Mouse (Mus musculus) adrenal gland, adult 2 months (tissue): ENCODE results near the gene Olfr11. TPM values are rescaled to one million over a fixed set of nuclear protein-coding genes. Genes with fewer than 3 reads are reported as not detected.

Experiments
- DNase-seq: peaks from one replicate; pipeline ENCODE4 v3.0.0; 2021
- long read RNA-seq: library from polyadenylated mRNA; stranded (forward); transcript quantifications from one replicate; pipeline ENCODE4 v2.0.0, GENCODE M21; 2021
- polyA plus RNA-seq: library from polyadenylated mRNA; depleted of rRNA; stranded (reverse); fragments of >200 nt; gene quantifications from 2 replicates; pipeline ENCODE4 v1.2.3, GENCODE M21; 2012; rRNA removed
- total RNA-seq, 2 experiments: library from RNA; stranded (reverse); gene quantifications; 2 replicates each; pipeline ENCODE4 v1.2.3; 2021

Gene Olfr11
- total RNA-seq (not detected), polyA plus RNA-seq (not detected in 2 replicates)
- long read RNA-seq: 0 reads

GRCm38 (mm10) chr13:21642418-21642817 is at the start of gene Olfr11:
TSS of gene Olfr11 (minus strand) at chr13:21642518.
- no peak for DNase-seq

GRCm38 (mm10) chr13:21677305-21677704 is 35.0 kb upstream of the Olfr11 start, which contains the start of gene Olfr1360:
TSS of gene Olfr1360 (minus strand) at chr13:21677405.
- no peak for DNase-seq

- DNase-seq: no peak
Observed at GRCm38 (mm10) chr13:21663286-21663685, 21.0 kb upstream of the Olfr11 start, which contains the start of gene Olfr1361. TSS of gene Olfr1361 (minus strand) at chr13:21663386.

- no peak for DNase-seq
Observed at GRCm38 (mm10) chr13:21613922-21614321, 28.4 kb downstream of the Olfr11 start, which contains the start of gene Olfr1362. TSS of gene Olfr1362 (minus strand) at chr13:21614022.

- DNase-seq: no peak
Observed at GRCm38 (mm10) chr13:21591618-21592017, 50.7 kb downstream of the Olfr11 start.

Other genes with a start within 250 kb of the Olfr11 start
Only the 30 nearest of the 34 such genes appear.
- gene Zscan26, start 188.8 kb downstream of the Olfr11 start, total RNA-seq: 10 to 100 TPM; 36.8 to 37.8 TPM
- 3.6 and 5.3 TPM in 2 replicates for gene Zscan26, start 188.8 kb downstream of the Olfr11 start, polyA plus RNA-seq
- 1 to 10 TPM in 1 of 2 experiments, under 1 TPM in 1; 0.84 to 1.5 TPM for gene Nkapl, start 174.0 kb downstream of the Olfr11 start, total RNA-seq
- gene Nkapl, start 174.0 kb downstream of the Olfr11 start, polyA plus RNA-seq: 0.43 and 0.70 TPM in 2 replicates
- 1 to 10 TPM; 1.8 to 3.6 TPM for gene Zkscan4, start 163.6 kb downstream of the Olfr11 start, total RNA-seq
- 0.46 and 0.85 TPM in 2 replicates for gene Zkscan4, start 163.6 kb downstream of the Olfr11 start, polyA plus RNA-seq
- gene Gm10065, start 163.1 kb downstream of the Olfr11 start, total RNA-seq: not detected
- 1.4 TPM in 1 of 2 replicates, not detected in the other for gene Gm10065, start 163.1 kb downstream of the Olfr11 start, polyA plus RNA-seq
- gene AK157302, start 147.3 kb downstream of the Olfr11 start, total RNA-seq: 10 to 100 TPM; 13.3 to 14.2 TPM
- 0.09 TPM in 1 of 2 replicates, not detected in the other for gene AK157302, start 147.3 kb downstream of the Olfr11 start, polyA plus RNA-seq
- gene Gm11273, start 141.1 kb downstream of the Olfr11 start, total RNA-seq: 100 to 1,000 TPM in 1 of 2 experiments, 10 to 100 TPM in 1; 95.4 to 165 TPM
- gene Gm11273, start 141.1 kb downstream of the Olfr11 start, polyA plus RNA-seq: 56.6 and 56.8 TPM in 2 replicates
- gene Zkscan8, start 111.4 kb downstream of the Olfr11 start, total RNA-seq: 10 to 100 TPM; 13.9 to 17.1 TPM
- gene Zkscan8, start 111.4 kb downstream of the Olfr11 start, polyA plus RNA-seq: 1.2 and 1.5 TPM in 2 replicates
- gene Olfr1366, start 99.7 kb downstream of the Olfr11 start, total RNA-seq: not detected
- gene Olfr1366, start 99.7 kb downstream of the Olfr11 start, polyA plus RNA-seq: not detected in 2 replicates
- not detected for gene Olfr1535, start 82.6 kb downstream of the Olfr11 start, total RNA-seq
- not detected in 2 replicates for gene Olfr1535, start 82.6 kb downstream of the Olfr11 start, polyA plus RNA-seq
- not detected for gene Olfr1364, start 60.8 kb downstream of the Olfr11 start, total RNA-seq
- not detected in 2 replicates for gene Olfr1364, start 60.8 kb downstream of the Olfr11 start, polyA plus RNA-seq
- not detected for gene Olfr1362, start 28.5 kb downstream of the Olfr11 start, total RNA-seq
- gene Olfr1362, start 28.5 kb downstream of the Olfr11 start, polyA plus RNA-seq: 0.04 TPM in 1 of 2 replicates, not detected in the other
- not detected for gene Olfr1361, start 20.9 kb upstream of the Olfr11 start, total RNA-seq
- not detected in 2 replicates for gene Olfr1361, start 20.9 kb upstream of the Olfr11 start, polyA plus RNA-seq
- not detected for gene Olfr1360, start 34.9 kb upstream of the Olfr11 start, total RNA-seq
- not detected in 2 replicates for gene Olfr1360, start 34.9 kb upstream of the Olfr11 start, polyA plus RNA-seq
- gene Olfr1359, start 55.6 kb upstream of the Olfr11 start, total RNA-seq: not detected
- gene Olfr1359, start 55.6 kb upstream of the Olfr11 start, polyA plus RNA-seq: not detected in 2 replicates
- 10 to 100 TPM; 24.1 to 36.9 TPM for gene Hist1h2bl, start 73.6 kb upstream of the Olfr11 start, total RNA-seq
- 0.49 and 1.3 TPM in 2 replicates for gene Hist1h2bl, start 73.6 kb upstream of the Olfr11 start, polyA plus RNA-seq
- gene Hist1h2ai, start 73.9 kb upstream of the Olfr11 start, total RNA-seq: 10 to 100 TPM; 28.5 to 38.1 TPM
- 5.7 and 9.3 TPM in 2 replicates for gene Hist1h2ai, start 73.9 kb upstream of the Olfr11 start, polyA plus RNA-seq
- gene Hist1h3h, start 75.1 kb upstream of the Olfr11 start, total RNA-seq: 10 to 100 TPM; 16.3 to 42.1 TPM
- 5.5 and 8.7 TPM in 2 replicates for gene Hist1h3h, start 75.1 kb upstream of the Olfr11 start, polyA plus RNA-seq
- gene Hist1h2bm, start 79.5 kb upstream of the Olfr11 start, total RNA-seq: 1 to 10 TPM; 6.5 to 7.0 TPM
- 0.28 and 0.56 TPM in 2 replicates for gene Hist1h2bm, start 79.5 kb upstream of the Olfr11 start, polyA plus RNA-seq
- 10 to 100 TPM in 1 of 2 experiments, 1 to 10 TPM in 1; 7.5 to 11.4 TPM for gene Hist1h4j, start 92.5 kb upstream of the Olfr11 start, total RNA-seq
- 0.52 TPM in 2 replicates for gene Hist1h4j, start 92.5 kb upstream of the Olfr11 start, polyA plus RNA-seq
- gene Hist1h4k, start 108.0 kb upstream of the Olfr11 start, total RNA-seq: 100 to 1,000 TPM in 1 of 2 experiments, 10 to 100 TPM in 1; 76.0 to 101 TPM
- gene Hist1h4k, start 108.0 kb upstream of the Olfr11 start, polyA plus RNA-seq: 10.2 and 12.5 TPM in 2 replicates
- gene Hist1h2ak, start 111.3 kb upstream of the Olfr11 start, total RNA-seq: 10 to 100 TPM; 10.8 to 11.1 TPM
- gene Hist1h2ak, start 111.3 kb upstream of the Olfr11 start, polyA plus RNA-seq: 5.4 and 7.8 TPM in 2 replicates
- 10 to 100 TPM; 16.7 to 17.2 TPM for gene Hist1h2bn, start 111.6 kb upstream of the Olfr11 start, total RNA-seq
- gene Hist1h2bn, start 111.6 kb upstream of the Olfr11 start, polyA plus RNA-seq: 2.5 and 8.2 TPM in 2 replicates
- 10 to 100 TPM; 11.6 to 11.7 TPM for gene Hist1h1b, start 138.1 kb upstream of the Olfr11 start, total RNA-seq
- 0.34 and 0.37 TPM in 2 replicates for gene Hist1h1b, start 138.1 kb upstream of the Olfr11 start, polyA plus RNA-seq
- gene Hist1h3i, start 140.9 kb upstream of the Olfr11 start, total RNA-seq: 10 to 100 TPM; 41.4 to 42.7 TPM
- gene Hist1h3i, start 140.9 kb upstream of the Olfr11 start, polyA plus RNA-seq: 16.8 and 25.5 TPM in 2 replicates
- 1 to 10 TPM; 3.4 to 4.6 TPM for gene Hist1h2an, start 144.7 kb upstream of the Olfr11 start, total RNA-seq
- 4.2 TPM in 1 of 2 replicates, not detected in the other for gene Hist1h2an, start 144.7 kb upstream of the Olfr11 start, polyA plus RNA-seq
- 10 to 100 TPM in 1 of 2 experiments, 1 to 10 TPM in 1; 8.5 to 10.7 TPM for gene Hist1h2bp, start 144.9 kb upstream of the Olfr11 start, total RNA-seq
- gene Hist1h2bp, start 144.9 kb upstream of the Olfr11 start, polyA plus RNA-seq: 1.6 TPM in 1 of 2 replicates, not detected in the other
- gene Hist1h2bq, start 167.7 kb upstream of the Olfr11 start, total RNA-seq: 10 to 100 TPM; 35.5 to 55.7 TPM
- gene Hist1h2bq, start 167.7 kb upstream of the Olfr11 start, polyA plus RNA-seq: 13.1 and 16.6 TPM in 2 replicates
- gene Hist1h2ao, start 167.9 kb upstream of the Olfr11 start, total RNA-seq: 10 to 100 TPM; 16.1 to 19.4 TPM
- not detected in 2 replicates for gene Hist1h2ao, start 167.9 kb upstream of the Olfr11 start, polyA plus RNA-seq
- gene Hist1h4m, start 169.2 kb upstream of the Olfr11 start, total RNA-seq: 100 to 1,000 TPM; 165 to 190 TPM
- gene Hist1h4m, start 169.2 kb upstream of the Olfr11 start, polyA plus RNA-seq: 4.5 TPM in 1 of 2 replicates, not detected in the other
- 10 to 100 TPM; 22.2 to 52.8 TPM for gene Hist1h4n, start 189.7 kb upstream of the Olfr11 start, total RNA-seq
- gene Hist1h4n, start 189.7 kb upstream of the Olfr11 start, polyA plus RNA-seq: 4.1 and 6.6 TPM in 2 replicates